Mouse (Mus musculus): ENCODE data around the gene Hist1h2ao.
"Not testable (repeated sequence)": the region's sequence is repeated elsewhere in the genome, so short reads cannot be mapped to it uniquely, and the experiment has no call there.

The Hist1h2ao gene

GRCm38 (mm10) chr13:21811074-21811473 is 809 bp downstream of the Hist1h2ao start:
- not testable (repeated sequence) for DNase-seq (ENCODE audit: low read depth, low spot score)

GRCm38 (mm10) chr13:21811539-21811938 is 1.3 kb downstream of the Hist1h2ao start, which contains the start of gene Hist1h4m:
Hist1h4m (plus strand) TSS chr13:21811746.
- DNase-seq (ENCODE audit: low read depth, low spot score) = not testable (repeated sequence)

- not testable (repeated sequence) for DNase-seq (ENCODE audit: low read depth, low spot score)
Observed at GRCm38 (mm10) chr13:21812092-21812491, 1.8 kb downstream of the Hist1h2ao start.

- DNase-seq (ENCODE audit: low read depth, low spot score) = not testable (repeated sequence)
Observed at GRCm38 (mm10) chr13:21820082-21820890, 10.0 kb downstream of the Hist1h2ao start.

GRCm38 (mm10) chr13:21828511-21828910 is 18.2 kb downstream of the Hist1h2ao start:
- no peak for DNase-seq (ENCODE audit: low read depth, low spot score)

GRCm38 (mm10) chr13:21830344-21830743 is 20.1 kb downstream of the Hist1h2ao start:
- no peak for DNase-seq (ENCODE audit: low read depth, low spot score)

GRCm38 (mm10) chr13:21831418-21832394 is 21.4 kb downstream of the Hist1h2ao start, which contains the start of gene Hist1h4n:
Hist1h4n (minus strand) TSS chr13:21832196.
- DNase-seq (ENCODE audit: low read depth, low spot score) = not testable (repeated sequence)

- not testable (repeated sequence) for DNase-seq (ENCODE audit: low read depth, low spot score)
Observed at GRCm38 (mm10) chr13:21833461-21833860, 23.2 kb downstream of the Hist1h2ao start, which contains the start of the genes Hist1h2ap and Hist1h2br. Hist1h2ap (minus strand) TSS chr13:21833507. Hist1h2br (plus strand) TSS chr13:21833743.

GRCm38 (mm10) chr13:21840508-21840907 is 30.2 kb downstream of the Hist1h2ao start:
- DNase-seq (ENCODE audit: low read depth, low spot score) = not testable (repeated sequence)

GRCm38 (mm10) chr13:21846356-21846755 is 36.1 kb downstream of the Hist1h2ao start:
- not testable (repeated sequence) for DNase-seq (ENCODE audit: low read depth, low spot score)

GRCm38 (mm10) chr13:21847883-21848282 is 37.6 kb downstream of the Hist1h2ao start:
- DNase-seq (ENCODE audit: low read depth, low spot score) = no peak

GRCm38 (mm10) chr13:21850696-21851095 is 40.4 kb downstream of the Hist1h2ao start:
- DNase-seq (ENCODE audit: low read depth, low spot score) = not testable (repeated sequence)

GRCm38 (mm10) chr13:21852215-21852945 is 42.1 kb downstream of the Hist1h2ao start:
- DNase-seq (ENCODE audit: low read depth, low spot score) = no peak

- peak; percentile 2 for DNase-seq (ENCODE audit: low read depth, low spot score)
Observed at GRCm38 (mm10) chr13:21855146-21855545, 44.9 kb downstream of the Hist1h2ao start.

- peak; percentile 3 for DNase-seq (ENCODE audit: low read depth, low spot score)
Observed at GRCm38 (mm10) chr13:21855698-21856162, 45.5 kb downstream of the Hist1h2ao start.

All from retina, adult 2 months (tissue).